Mouse (Mus musculus) lung, postnatal 14 days (tissue): Measurements from ENCODE around the gene Abhd4.

ENCODE experiments used
- DNase-seq: peaks from one replicate; pipeline ENCODE4 v3.0.0; 2021

Gene Abhd4

GRCm38 (mm10) chr14:54253741-54254291 is at the start of gene Abhd4, which contains the start of gene Dad1:
Gene Abhd4, plus strand, starts transcription at chr14:54254188.
Gene Dad1, minus strand, starts transcription at chr14:54254104.
- peak; percentile 99 for DNase-seq

GRCm38 (mm10) chr14:54204311-54204710 is 49.7 kb upstream of the Abhd4 start:
- no peak for DNase-seq

GRCm38 (mm10) chr14:54204786-54205185 is 49.2 kb upstream of the Abhd4 start:
- DNase-seq, result no peak

- DNase-seq, result no peak
Observed at GRCm38 (mm10) chr14:54205904-54206303, 48.1 kb upstream of the Abhd4 start.

- DNase-seq, result no peak
Observed at GRCm38 (mm10) chr14:54206309-54206708, 47.7 kb upstream of the Abhd4 start.

GRCm38 (mm10) chr14:54206750-54207550 is 47.0 kb upstream of the Abhd4 start:
- no peak for DNase-seq

- no peak for DNase-seq
Observed at GRCm38 (mm10) chr14:54207924-54208323, 46.1 kb upstream of the Abhd4 start.

- no peak for DNase-seq
Observed at GRCm38 (mm10) chr14:54208741-54209140, 45.2 kb upstream of the Abhd4 start.

GRCm38 (mm10) chr14:54209932-54210331 is 44.1 kb upstream of the Abhd4 start:
- DNase-seq, result no peak

GRCm38 (mm10) chr14:54210401-54210800 is 43.6 kb upstream of the Abhd4 start:
- DNase-seq, result no peak

- DNase-seq, result no peak
Observed at GRCm38 (mm10) chr14:54211199-54211598, 42.8 kb upstream of the Abhd4 start.

GRCm38 (mm10) chr14:54211755-54212154 is 42.2 kb upstream of the Abhd4 start:
- DNase-seq, result no peak

- no peak for DNase-seq
Observed at GRCm38 (mm10) chr14:54213734-54214133, 40.3 kb upstream of the Abhd4 start.

- no peak for DNase-seq
Observed at GRCm38 (mm10) chr14:54214477-54214876, 39.5 kb upstream of the Abhd4 start.

GRCm38 (mm10) chr14:54214901-54215300 is 39.1 kb upstream of the Abhd4 start:
- no peak for DNase-seq

GRCm38 (mm10) chr14:54216126-54216525 is 37.9 kb upstream of the Abhd4 start:
- DNase-seq, result no peak

- no peak for DNase-seq
Observed at GRCm38 (mm10) chr14:54218233-54218632, 35.8 kb upstream of the Abhd4 start.

- no peak for DNase-seq
Observed at GRCm38 (mm10) chr14:54218721-54219120, 35.3 kb upstream of the Abhd4 start.

GRCm38 (mm10) chr14:54219256-54219655 is 34.7 kb upstream of the Abhd4 start:
- no peak for DNase-seq

GRCm38 (mm10) chr14:54219849-54220248 is 34.1 kb upstream of the Abhd4 start:
- no peak for DNase-seq

GRCm38 (mm10) chr14:54220726-54221494 is 33.1 kb upstream of the Abhd4 start:
- no peak for DNase-seq

- no peak for DNase-seq
Observed at GRCm38 (mm10) chr14:54221641-54222040, 32.3 kb upstream of the Abhd4 start.

GRCm38 (mm10) chr14:54222289-54222727 is 31.7 kb upstream of the Abhd4 start:
- no peak for DNase-seq
